Mouse (Mus musculus) kidney, embryonic 14.5 days (tissue): ENCODE measurements around the gene Sub1. TPM values are rescaled to one million over a fixed set of nuclear protein-coding genes. Genes with fewer than 3 reads are reported as not detected.

Experiments used
- ATAC-seq: fragments of 200-750 bp; cut with Nextera tagmentation; 2 replicates; pipeline ENCODE4 v1.8.0; 2017; ENCODE audit warnings: moderate number of reproducible peaks, mild to moderate bottlenecking, moderate TSS enrichment, moderate library complexity; ENCODE audit not compliant: low FRiP score, low TSS enrichment
- H3K27ac ChIP-seq: fragments of 300-500 bp; sonication (generic); 2 replicates; pipeline ENCODE4 v1.5.1; 2014; ENCODE audit warnings: low read depth, mild to moderate bottlenecking, low read length, moderate library complexity, mixed read lengths
- H3K27me3 ChIP-seq: fragments of 300-500 bp; sonication (generic); 2 replicates; pipeline ENCODE4 v1.6.1; 2014; ENCODE audit warnings: mild to moderate bottlenecking, low read length; ENCODE audit not compliant: control insufficient read depth, insufficient read depth
- H3K36me3 ChIP-seq: fragments of 300-500 bp; sonication (generic); 2 replicates; pipeline ENCODE4 v1.6.1; 2014; ENCODE audit warnings: low read length, mixed read lengths; ENCODE audit not compliant: control insufficient read depth, insufficient read depth
- H3K4me1 ChIP-seq: fragments of 300-500 bp; sonication (generic); 2 replicates; pipeline ENCODE4 v1.6.1; 2014; ENCODE audit warnings: low read length, mixed read lengths; ENCODE audit not compliant: control insufficient read depth, insufficient read depth
- H3K4me2 ChIP-seq: fragments of 300-500 bp; sonication (generic); replicated peaks from 2 replicates; pipeline ENCODE4 v1.6.1; 2014; ENCODE audit warnings: low read depth, mild to moderate bottlenecking, low read length
- H3K4me3 ChIP-seq: fragments of 300-500 bp; sonication (generic); 2 replicates; pipeline ENCODE4 v1.5.1; 2014; ENCODE audit warnings: mild to moderate bottlenecking, low read length
- H3K9ac ChIP-seq: fragments of 300-500 bp; sonication (generic); 2 replicates; pipeline ENCODE4 v1.6.1; 2014; ENCODE audit warnings: low read depth, mild to moderate bottlenecking, low read length, moderate library complexity
- H3K9me3 ChIP-seq: fragments of 300-500 bp; sonication (generic); 2 replicates; pipeline ENCODE4 v1.6.1; 2016; ENCODE audit warnings: low read length; ENCODE audit not compliant: control insufficient read depth
- WGBS: fragments of 180-500 bp; shearing (Covaris S2); extraction: QIAGEN DNeasy Blood & Tissue Kit; methylation state at CpG from one replicate; pipeline ENCODE4 v1.1.7; 2014; 5-methylcytosine and 5-hydroxymethylcytosine counted together
- polyA plus RNA-seq: library from polyadenylated mRNA; unstranded; fragments of >200 nt; fragmentation: Nextera tagmentation; extraction: Ambion mirVana; gene quantifications from 2 replicates; pipeline ENCODE4 v1.2.1, GENCODE M21; 2014

Gene Sub1
- polyA plus RNA-seq, 1 experiment from 2014 or later: 790 TPM

DNA sequence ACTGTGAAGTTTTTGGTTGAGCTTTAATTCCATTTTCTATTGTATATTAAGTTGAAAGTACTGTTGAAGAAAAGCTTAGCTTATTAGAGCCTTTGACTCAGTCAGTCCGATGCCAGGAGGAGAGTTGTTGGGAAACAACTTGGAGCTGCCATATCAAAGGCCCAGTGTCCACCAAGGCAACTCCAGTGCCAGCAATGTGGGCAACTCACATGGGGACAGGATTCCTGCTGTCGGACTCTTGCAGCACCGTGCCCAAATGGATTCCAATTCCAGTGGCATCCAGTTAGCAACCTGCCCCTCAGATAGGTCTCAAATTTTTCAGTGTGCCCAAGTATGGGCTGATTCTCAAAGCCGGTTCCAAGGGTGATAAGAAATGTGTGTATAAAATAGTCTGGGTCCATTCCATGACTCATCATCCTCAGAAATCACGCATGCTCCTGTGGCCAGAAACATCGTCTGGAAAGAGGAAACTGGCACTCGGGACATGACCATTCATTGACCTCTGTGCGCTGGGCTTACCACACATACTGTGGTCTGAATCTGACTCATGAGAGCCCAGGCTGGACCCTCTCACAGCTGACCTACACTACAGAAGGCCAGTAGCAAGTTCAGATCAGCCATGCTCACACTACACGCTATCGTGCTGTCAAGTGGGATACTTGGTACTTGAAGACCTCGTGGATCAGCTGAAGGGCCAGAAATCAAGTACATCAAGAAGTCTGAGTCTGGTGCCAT lies 32.8 kb downstream of the Sub1 start:
- Histone ChIP-seq H3K27ac (no peak overlapping the region), H3K27me3 (no peaks in the 10 kb centered on the region), H3K9ac (no peak overlapping the region), H3K4me3 (no peak overlapping the region), H3K4me2 (no peak overlapping the region), H3K4me1 (no peaks in the 10 kb centered on the region), H3K9me3 (no peaks in the 10 kb centered on the region), H3K36me3 (no peaks in the 10 kb centered on the region)
- 92% methylated on average over 11 of the region's 11 CpGs for WGBS
- ATAC-seq: no peak

DNA sequence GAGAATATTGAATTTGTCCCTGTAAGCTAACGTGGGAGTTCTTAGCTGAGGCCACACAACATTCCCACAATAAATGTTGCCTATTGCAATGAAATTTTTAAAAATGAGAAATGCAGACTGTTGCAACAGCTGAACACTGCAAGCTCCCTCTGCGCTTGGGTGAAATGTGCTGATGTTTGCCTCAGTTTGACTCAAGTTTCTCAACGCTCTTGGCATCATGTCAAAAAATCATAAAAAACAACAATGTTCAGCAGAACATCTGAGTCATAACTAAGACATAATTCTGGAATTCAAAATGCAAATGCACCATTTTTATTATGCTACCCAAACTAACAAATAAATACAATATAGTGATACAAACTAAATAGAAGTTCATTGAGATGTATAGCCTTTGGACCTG lies 37.1 kb downstream of the Sub1 start:
- H3K4me2 ChIP-seq: no peak overlapping the region
- WGBS: 86% methylated on average over 3 of the region's 3 CpGs
- no peaks in the 10 kb centered on the region for H3K36me3 ChIP-seq
- H3K27me3 ChIP-seq: no peaks in the 10 kb centered on the region
- no peak overlapping the region for H3K4me3 ChIP-seq
- no peak overlapping the region for H3K9ac ChIP-seq
- no peak overlapping the region for H3K27ac ChIP-seq
- H3K9me3 ChIP-seq: no peaks in the 10 kb centered on the region
- no peaks in the 10 kb centered on the region for H3K4me1 ChIP-seq
- ATAC-seq: no peak

DNA sequence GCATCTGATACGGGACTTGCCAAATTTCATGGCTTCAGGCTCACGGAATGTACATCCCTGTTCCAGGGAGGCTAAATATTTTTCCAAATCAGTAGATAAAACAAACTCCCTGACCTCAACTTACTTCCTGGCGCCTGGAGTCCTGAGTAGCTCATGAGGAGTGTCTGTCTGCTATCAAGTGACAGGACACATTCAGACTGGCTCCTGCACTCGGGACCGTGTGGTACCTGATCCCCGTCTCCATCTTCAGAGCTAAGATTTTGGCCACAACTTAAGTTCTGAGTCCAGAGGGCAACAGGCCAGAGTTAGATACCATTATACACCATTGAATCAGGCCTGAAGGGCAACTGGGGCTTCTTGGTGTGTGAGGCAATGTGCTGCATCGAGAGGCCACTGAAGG lies 40.7 kb downstream of the Sub1 start:
- H3K4me3 ChIP-seq: no peak overlapping the region
- no peak for ATAC-seq
- H3K4me1 ChIP-seq: no peaks in the 10 kb centered on the region
- no peaks in the 10 kb centered on the region for H3K36me3 ChIP-seq
- no peaks in the 10 kb centered on the region for H3K9me3 ChIP-seq
- H3K27me3 ChIP-seq: no peaks in the 10 kb centered on the region
- H3K9ac ChIP-seq: no peak overlapping the region
- no peak overlapping the region for H3K27ac ChIP-seq
- WGBS: 66% methylated on average over 7 of the region's 7 CpGs
- H3K4me2 ChIP-seq: no peak overlapping the region

DNA sequence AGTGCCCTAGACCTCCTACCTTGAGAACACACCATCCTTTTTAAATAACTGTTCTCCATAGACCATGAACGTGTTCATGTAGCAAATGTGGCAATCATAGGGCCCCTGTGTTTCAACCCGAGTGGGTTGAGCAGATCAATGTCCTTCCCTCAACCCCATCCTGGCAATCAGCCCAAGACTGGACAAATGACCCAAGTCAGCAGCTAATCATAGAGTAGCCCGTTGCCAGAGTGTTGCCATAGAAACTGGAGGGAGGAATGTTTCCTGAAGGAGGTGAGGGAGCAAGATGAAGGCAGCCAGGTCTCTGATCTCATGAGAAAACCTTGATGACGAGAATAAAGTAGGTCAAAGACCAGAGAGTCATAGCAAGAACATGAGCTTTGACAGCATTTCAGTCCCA lies 42.6 kb downstream of the Sub1 start:
- Histone ChIP-seq H3K27me3 (no peaks in the 10 kb centered on the region), H3K4me3 (no peak overlapping the region), H3K4me1 (no peaks in the 10 kb centered on the region), H3K4me2 (no peak overlapping the region), H3K36me3 (no peaks in the 10 kb centered on the region), H3K9me3 (no peaks in the 10 kb centered on the region), H3K27ac (no peak overlapping the region), H3K9ac (no peak overlapping the region)
- ATAC-seq: no peak
- 60% methylated on average over 4 of the region's 4 CpGs for WGBS

DNA sequence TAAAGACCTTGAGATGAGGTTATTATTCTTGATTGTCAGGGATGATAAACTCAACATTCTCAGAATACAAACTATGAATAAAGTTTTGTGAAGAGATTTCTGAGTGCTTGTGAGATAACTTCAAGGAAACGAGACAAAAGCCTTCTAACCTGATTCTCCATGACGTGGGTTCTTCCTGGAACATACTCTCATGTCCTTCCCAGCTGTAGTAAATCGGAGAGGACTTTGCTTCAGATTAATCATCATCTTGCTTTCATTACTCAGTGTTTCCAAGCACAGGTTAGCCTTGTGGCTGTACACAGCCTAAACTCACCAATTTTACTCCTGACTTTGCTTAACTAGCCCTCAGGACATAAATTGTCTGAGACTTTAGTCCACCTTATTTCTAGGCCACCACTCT lies 44.6 kb downstream of the Sub1 start:
- Histone ChIP-seq H3K27ac (no peak overlapping the region), H3K9ac (no peak overlapping the region), H3K4me1 (no peaks in the 10 kb centered on the region), H3K36me3 (no peaks in the 10 kb centered on the region), H3K27me3 (no peaks in the 10 kb centered on the region), H3K4me2 (no peak overlapping the region), H3K9me3 (no peaks in the 10 kb centered on the region), H3K4me3 (no peak overlapping the region)
- 72% methylated on average over 3 of the region's 3 CpGs for WGBS
- ATAC-seq: no peak

DNA sequence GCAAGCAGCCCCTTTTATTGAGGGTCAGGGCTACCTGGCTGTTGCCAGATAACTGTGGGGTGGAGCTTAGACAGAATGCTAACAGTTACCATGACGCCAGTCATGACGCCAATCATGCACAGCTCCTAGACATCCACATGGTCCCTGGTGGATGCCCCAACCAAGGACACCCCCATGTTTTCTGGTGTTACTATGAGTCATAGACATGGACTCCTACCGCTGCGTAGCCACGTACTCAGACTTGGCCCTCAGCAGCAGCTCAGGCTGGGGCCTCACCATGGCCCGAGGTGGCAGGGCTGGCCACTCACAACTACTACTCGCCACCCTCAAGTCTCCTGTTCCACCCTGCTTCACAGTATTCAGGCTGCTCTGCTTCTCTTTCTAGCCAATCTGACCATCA lies 45.6 kb downstream of the Sub1 start:
- 94% methylated on average over 7 of the region's 7 CpGs for WGBS
- no peaks in the 10 kb centered on the region for H3K9me3 ChIP-seq
- H3K4me1 ChIP-seq: no peaks in the 10 kb centered on the region
- H3K27ac ChIP-seq: no peak overlapping the region
- H3K4me3 ChIP-seq: no peak overlapping the region
- no peak overlapping the region for H3K9ac ChIP-seq
- ATAC-seq: no peak
- H3K27me3 ChIP-seq: no peaks in the 10 kb centered on the region
- H3K4me2 ChIP-seq: no peak overlapping the region
- H3K36me3 ChIP-seq: no peaks in the 10 kb centered on the region

DNA sequence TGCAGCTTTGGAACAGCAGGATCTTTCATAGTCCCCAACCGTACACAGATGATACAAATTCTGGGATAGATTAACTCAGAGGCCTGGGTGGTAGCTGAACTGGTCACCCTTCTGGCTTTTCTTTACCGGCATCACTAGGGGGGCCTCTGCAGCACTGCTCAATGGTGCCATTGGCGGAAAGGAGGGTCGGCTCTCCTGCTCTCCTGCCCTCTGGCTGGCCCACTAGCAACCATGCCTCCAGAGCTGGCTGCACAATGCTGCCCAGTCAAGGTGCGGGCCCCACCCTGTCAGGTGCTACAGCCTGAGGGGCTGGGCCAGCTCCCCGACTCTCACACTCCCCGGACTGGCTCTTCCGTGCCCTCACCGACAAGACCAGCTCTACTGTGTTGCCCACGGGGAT lies 46.6 kb downstream of the Sub1 start:
- Histone ChIP-seq H3K27ac (no peak overlapping the region), H3K36me3 (no peaks in the 10 kb centered on the region), H3K9me3 (no peaks in the 10 kb centered on the region), H3K4me3 (no peak overlapping the region), H3K27me3 (no peaks in the 10 kb centered on the region), H3K9ac (no peak overlapping the region), H3K4me1 (no peaks in the 10 kb centered on the region), H3K4me2 (no peak overlapping the region)
- WGBS: 87% methylated on average over 10 of the region's 10 CpGs
- no peak for ATAC-seq

DNA sequence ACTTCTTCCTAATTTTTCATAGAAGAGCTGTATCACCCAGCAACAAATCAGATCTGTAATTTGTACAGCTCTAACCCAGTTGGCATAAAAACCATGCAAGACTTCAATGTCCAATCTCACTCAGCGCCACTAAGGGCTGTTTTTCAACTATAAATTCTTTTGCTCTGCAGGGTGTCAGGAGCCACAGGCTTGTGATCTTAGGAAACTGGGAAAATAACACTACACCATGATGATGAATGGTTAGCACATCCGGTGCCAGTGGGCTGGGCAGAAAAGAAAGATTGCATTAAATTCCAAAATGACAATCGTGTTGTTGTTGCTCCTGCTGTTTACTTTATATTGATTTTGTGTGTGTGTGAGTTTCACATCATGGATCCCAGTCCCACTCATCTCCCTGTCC lies 47.3 kb downstream of the Sub1 start:
- no peak for ATAC-seq
- Histone ChIP-seq H3K9me3 (no peaks in the 10 kb centered on the region), H3K27ac (no peak overlapping the region), H3K4me3 (no peak overlapping the region), H3K4me2 (no peak overlapping the region), H3K9ac (no peak overlapping the region), H3K4me1 (no peaks in the 10 kb centered on the region), H3K36me3 (no peaks in the 10 kb centered on the region), H3K27me3 (no peaks in the 10 kb centered on the region)
- WGBS: 71% methylated on average over 3 of the region's 3 CpGs

DNA sequence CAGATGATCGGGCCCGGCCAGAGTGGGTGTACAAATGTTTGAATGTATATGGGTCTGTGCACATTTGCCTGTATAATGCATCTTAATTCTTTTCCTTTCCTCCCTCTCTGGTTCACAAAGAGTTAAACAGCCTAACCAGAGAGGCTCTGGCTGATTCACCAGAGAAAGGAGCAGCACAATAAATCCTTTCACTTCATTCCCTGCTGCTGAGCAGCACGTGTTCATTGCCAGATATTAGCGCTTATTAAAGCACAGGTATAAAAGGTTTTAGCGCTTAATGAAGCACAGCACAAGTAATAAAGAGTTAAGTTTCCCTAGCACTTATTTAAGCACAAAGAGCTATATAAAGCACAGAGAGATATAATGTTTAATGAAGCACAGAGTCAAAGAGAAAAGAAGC lies 55.9 kb downstream of the Sub1 start:
- H3K9ac ChIP-seq: no peak overlapping the region
- H3K4me1 ChIP-seq: no peaks in the 10 kb centered on the region
- 48% methylated on average over 5 of the region's 5 CpGs for WGBS
- H3K36me3 ChIP-seq: no peaks in the 10 kb centered on the region
- H3K4me2 ChIP-seq: no peak overlapping the region
- ATAC-seq: no peak
- no peak overlapping the region for H3K4me3 ChIP-seq
- H3K27ac ChIP-seq: no peak overlapping the region
- no peaks in the 10 kb centered on the region for H3K27me3 ChIP-seq
- H3K9me3 ChIP-seq: no peaks in the 10 kb centered on the region
